Mouse (Mus musculus) cerebellum, adult 2 months (tissue): ENCODE measurements around the gene Fam181b. TPM values are rescaled to one million over a fixed set of nuclear protein-coding genes. Genes with fewer than 3 reads are reported as not detected.

ENCODE experiments used
- DNase-seq, 2 experiments: peaks; one replicate each; pipeline ENCODE4 v3.0.0; 2021
- H3K27ac ChIP-seq: fragments of 200-500 bp; 2 replicates; pipeline ENCODE4 v1.5.1; 2012; ENCODE audit warnings: low read length, control low read depth, inconsistent platforms; ENCODE audit not compliant: insufficient read depth
- H3K27me3 ChIP-seq: fragments of 200-500 bp; 2 replicates; pipeline ENCODE4 v1.6.1; 2012; ENCODE audit warnings: inconsistent platforms, mild to moderate bottlenecking, low read length, moderate library complexity; ENCODE audit not compliant: control insufficient read depth, insufficient read depth
- H3K4me1 ChIP-seq: fragments of 200-500 bp; 2 replicates; pipeline ENCODE4 v1.6.1; 2011; ENCODE audit warnings: low read length; ENCODE audit not compliant: control insufficient read depth, insufficient read depth
- H3K4me3 ChIP-seq: fragments of 200-500 bp; replicated peaks from 2 replicates; pipeline ENCODE3; 2011; ENCODE audit warnings: mild to moderate bottlenecking, low read depth, low read length, control low read depth; ENCODE audit not compliant: insufficient read depth
- CTCF ChIP-seq: fragments of 200-500 bp; IDR thresholded peaks from 2 replicates; pipeline ENCODE4 v1.5.1; 2011; ENCODE audit warnings: low read depth, mild to moderate bottlenecking, control low read depth, low read length, moderate library complexity, borderline replicate concordance; ENCODE audit not compliant: insufficient read depth
- POLR2A ChIP-seq: fragments of 200-500 bp; IDR thresholded peaks from 2 replicates; pipeline ENCODE4 v1.6.1; 2011; ENCODE audit warnings: low read length, control low read depth, borderline replicate concordance; ENCODE audit not compliant: insufficient read depth
- WGBS: fragments of 180-500 bp; shearing (Covaris S2); methylation state at CpG from one replicate; pipeline ENCODE4 v1.1.7; 2018; 5-methylcytosine and 5-hydroxymethylcytosine counted together
- polyA plus RNA-seq: library from polyadenylated mRNA; depleted of rRNA; stranded (reverse); fragments of >200 nt; gene quantifications from 2 replicates; pipeline ENCODE4 v1.2.3, GENCODE M21; 2012

The Fam181b gene
- polyA plus RNA-seq, 1 experiment, result 35.8 TPM

GRCm38 (mm10) chr7:93062189-93062588 lies 17.5 kb upstream of the Fam181b start:
- 22% methylated on average over 6 of the region's 6 CpGs for WGBS
- H3K27me3 ChIP-seq, result no peaks in the 10 kb centered on the region
- H3K4me3 ChIP-seq, result no peak overlapping the region
- no peak overlapping the region for H3K27ac ChIP-seq
- no peak for TF ChIP-seq POLR2A
- no peak for TF ChIP-seq CTCF
- H3K4me1 ChIP-seq, result no peaks in the 10 kb centered on the region
- DNase-seq, result peak in 1 of 2 experiments; percentile 15

- no peak for DNase-seq
- TF ChIP-seq CTCF, result no peak
- no peak for TF ChIP-seq POLR2A
- WGBS, result 56% methylated on average over 7 of the region's 7 CpGs
- Histone ChIP-seq H3K4me3 (no peak overlapping the region), H3K27me3 (no peaks in the 10 kb centered on the region; the same call in 1 of the 2 replicates), H3K4me1 (no peaks in the 10 kb centered on the region), H3K27ac (no peak overlapping the region)
These were observed 12.1 kb upstream of the Fam181b start for GRCm38 (mm10) chr7:93067464-93068015.

- Histone ChIP-seq H3K4me1 (no peaks in the 10 kb centered on the region), H3K27ac (no peak overlapping the region), H3K27me3 (no peaks in the 10 kb centered on the region), H3K4me3 (no peak overlapping the region)
- no peak for TF ChIP-seq POLR2A
- TF ChIP-seq CTCF, result no peak
- DNase-seq, result no peak
- WGBS, result 43% methylated on average over 6 of the region's 6 CpGs
These were observed 3.2 kb upstream of the Fam181b start for GRCm38 (mm10) chr7:93076435-93076960.

DNA sequence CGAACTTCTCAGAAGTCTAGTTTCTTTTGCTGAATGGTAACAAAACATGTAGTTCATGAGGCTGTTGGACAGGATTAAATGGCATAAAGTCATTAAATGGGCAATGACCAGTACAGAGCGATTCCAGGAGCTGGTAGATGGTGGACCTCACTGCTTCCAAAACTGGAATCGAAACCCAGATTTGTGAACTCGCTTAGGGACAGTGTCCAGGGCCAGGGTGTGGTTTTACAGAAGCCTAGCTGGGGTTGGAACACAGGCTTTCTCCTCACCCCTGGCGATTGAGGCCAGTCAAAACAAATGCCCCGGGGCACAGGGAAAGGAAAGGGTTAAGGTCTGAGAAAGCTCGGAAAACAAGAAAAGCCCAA lies 263 bp upstream of the Fam181b start:
- Histone ChIP-seq H3K27ac (no peak overlapping the region), H3K4me1 (no peaks in the 10 kb centered on the region), H3K27me3 (no peaks in the 10 kb centered on the region), H3K4me3 (peak overlapping the region; percentile 70)
- TF ChIP-seq POLR2A, result no peak
- TF ChIP-seq CTCF, result no peak
- 24% methylated on average over 7 of the region's 7 CpGs for WGBS
- DNase-seq, result no peak

DNA sequence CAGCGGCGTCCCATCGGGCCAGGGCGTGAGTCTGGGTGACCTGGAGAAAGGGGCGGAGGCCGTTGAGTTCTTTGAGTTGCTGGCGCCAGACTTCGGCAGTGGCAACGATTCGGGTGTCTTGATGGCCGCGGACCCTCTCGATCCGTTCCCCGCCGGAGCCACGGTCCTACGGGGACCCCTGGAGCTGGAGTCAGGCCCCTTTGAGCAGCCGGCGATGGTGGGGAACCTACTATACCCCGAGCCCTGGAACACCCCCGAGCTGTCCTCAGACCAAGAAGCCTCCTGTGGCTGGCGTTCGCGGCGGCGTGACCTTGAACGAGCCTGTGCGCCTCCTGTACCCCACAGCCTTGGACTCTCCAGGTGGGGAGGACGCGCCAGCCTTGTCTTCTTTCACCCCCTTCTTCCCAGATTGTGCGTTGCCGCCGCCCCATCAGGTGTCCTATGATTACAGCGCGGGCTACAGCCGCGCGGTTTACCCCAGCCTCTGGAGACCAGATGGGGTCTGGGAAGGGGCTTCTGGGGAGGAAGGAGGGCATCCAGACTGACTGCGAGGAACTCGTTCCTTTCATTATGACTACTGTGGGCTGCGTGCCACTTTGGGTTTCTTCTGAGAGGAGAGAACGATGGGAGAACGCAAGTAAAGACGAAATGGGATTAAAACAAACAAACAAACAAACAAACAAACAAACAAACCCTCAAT lies 1.2 kb downstream of the Fam181b start:
- DNase-seq, result peak; percentile 49 to 60
- Histone ChIP-seq H3K4me3 (peak overlapping the region; percentile 70), H3K27ac (peak overlapping the region; percentile 63; the same call in 1 of the 2 replicates), H3K27me3 (no peaks in the 10 kb centered on the region), H3K4me1 (no peaks in the 10 kb centered on the region)
- 1% methylated on average over 45 of the region's 45 CpGs for WGBS
- TF ChIP-seq POLR2A (no peak), CTCF (no peak)

GRCm38 (mm10) chr7:93093371-93094058 lies 13.8 kb downstream of the Fam181b start:
- Histone ChIP-seq H3K4me3 (peak overlapping the region; percentile 16), H3K27me3 (no peaks in the 10 kb centered on the region), H3K4me1 (peaks cover 15% of the 10 kb centered on the region; the same call in 1 of the 2 replicates), H3K27ac (peak overlapping the region; percentile 32)
- WGBS, result 2% methylated on average over 11 of the region's 11 CpGs
- TF ChIP-seq POLR2A, result no peak
- TF ChIP-seq CTCF, result no peak
- peak; percentile 94 to 95 for DNase-seq

DNA sequence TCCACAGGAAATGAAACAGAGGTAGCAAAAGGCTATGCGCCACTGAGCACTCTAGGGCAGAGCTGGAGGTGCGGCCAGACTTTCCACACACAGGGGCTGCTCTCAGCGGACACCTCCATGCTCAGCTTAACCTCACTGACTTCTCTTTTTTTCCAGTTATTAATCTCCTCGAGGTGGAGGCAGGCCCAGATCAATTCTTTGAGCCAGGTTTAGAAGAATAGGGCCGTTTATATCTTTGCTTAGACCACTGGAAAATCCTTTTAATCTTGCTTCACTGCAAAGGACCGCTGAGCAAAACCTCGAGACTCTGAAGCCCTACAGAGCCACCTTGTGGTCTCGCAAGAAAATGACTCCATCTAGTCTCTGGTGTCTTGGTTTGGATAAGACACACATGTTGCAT lies 15.8 kb downstream of the Fam181b start:
- 6% methylated on average over 8 of the region's 8 CpGs for WGBS
- no peak overlapping the region for H3K27ac ChIP-seq
- peaks cover 15% of the 10 kb centered on the region; the same call in 1 of the 2 replicates for H3K4me1 ChIP-seq
- peak overlapping the region; percentile 36 for H3K4me3 ChIP-seq
- TF ChIP-seq POLR2A (no peak), CTCF (peak; percentile 73; the same call in 1 of the 2 replicates)
- DNase-seq, result peak; percentile 66 to 76
- H3K27me3 ChIP-seq, result no peaks in the 10 kb centered on the region
